Mouse (Mus musculus) neural tube, embryonic 13.5 days (tissue): ENCODE data around the gene Fam186b. TPM values are rescaled to one million over a fixed set of nuclear protein-coding genes. Genes with fewer than 3 reads are reported as not detected.
"Not testable (repeated sequence)": the region's sequence is repeated elsewhere in the genome, so short reads cannot be mapped to it uniquely, and the experiment has no call there.

Experiments
- ATAC-seq: fragments of 200-750 bp; cut with Nextera tagmentation; 2 replicates; pipeline ENCODE4 v1.8.0; 2017; ENCODE audit warnings: low read depth, mild to moderate bottlenecking, moderate TSS enrichment, moderate library complexity
- H3K27ac ChIP-seq: fragments of 300-500 bp; sonication (generic); replicated peaks from 2 replicates; pipeline ENCODE4 v1.5.1; 2015; ENCODE audit warnings: moderate library complexity, mild to moderate bottlenecking, inconsistent platforms
- H3K27me3 ChIP-seq: fragments of 300-500 bp; sonication (generic); 2 replicates; pipeline ENCODE4 v1.6.1; 2015; ENCODE audit warnings: mild to moderate bottlenecking, inconsistent platforms
- H3K36me3 ChIP-seq: fragments of 300-500 bp; sonication (generic); 2 replicates; pipeline ENCODE4 v1.6.1; 2015; ENCODE audit warnings: mild to moderate bottlenecking, inconsistent platforms
- H3K4me1 ChIP-seq: fragments of 300-500 bp; sonication (generic); replicated peaks from 2 replicates; pipeline ENCODE4 v1.6.1; 2015; ENCODE audit warnings: inconsistent platforms
- H3K4me2 ChIP-seq: fragments of 300-500 bp; sonication (generic); 2 replicates; pipeline ENCODE4 v1.6.1; 2015; ENCODE audit warnings: inconsistent platforms, mild to moderate bottlenecking, moderate library complexity
- H3K4me3 ChIP-seq: fragments of 300-500 bp; sonication (generic); 2 replicates; pipeline ENCODE4 v1.5.1; 2015; ENCODE audit warnings: mild to moderate bottlenecking, inconsistent platforms
- H3K9ac ChIP-seq: fragments of 300-500 bp; sonication (generic); 2 replicates; pipeline ENCODE4 v1.6.1; 2015; ENCODE audit warnings: moderate library complexity, mild to moderate bottlenecking, inconsistent platforms
- H3K9me3 ChIP-seq: fragments of 300-500 bp; sonication (generic); 2 replicates; pipeline ENCODE4 v1.6.1; 2016; ENCODE audit warnings: inconsistent platforms
- WGBS: fragments of 180-500 bp; shearing (Covaris S2); methylation state at CpG from one replicate; pipeline ENCODE4 v1.1.7; 2015; 5-methylcytosine and 5-hydroxymethylcytosine counted together
- polyA plus RNA-seq: library from polyadenylated mRNA; unstranded; fragments of >200 nt; fragmentation: Nextera tagmentation; extraction: Ambion mirVana; gene quantifications from 2 replicates; pipeline ENCODE4 v1.2.1, GENCODE M21; 2015

The Fam186b gene
- polyA plus RNA-seq, 1 experiment from 2014 or later = 0.54 TPM

DNA sequence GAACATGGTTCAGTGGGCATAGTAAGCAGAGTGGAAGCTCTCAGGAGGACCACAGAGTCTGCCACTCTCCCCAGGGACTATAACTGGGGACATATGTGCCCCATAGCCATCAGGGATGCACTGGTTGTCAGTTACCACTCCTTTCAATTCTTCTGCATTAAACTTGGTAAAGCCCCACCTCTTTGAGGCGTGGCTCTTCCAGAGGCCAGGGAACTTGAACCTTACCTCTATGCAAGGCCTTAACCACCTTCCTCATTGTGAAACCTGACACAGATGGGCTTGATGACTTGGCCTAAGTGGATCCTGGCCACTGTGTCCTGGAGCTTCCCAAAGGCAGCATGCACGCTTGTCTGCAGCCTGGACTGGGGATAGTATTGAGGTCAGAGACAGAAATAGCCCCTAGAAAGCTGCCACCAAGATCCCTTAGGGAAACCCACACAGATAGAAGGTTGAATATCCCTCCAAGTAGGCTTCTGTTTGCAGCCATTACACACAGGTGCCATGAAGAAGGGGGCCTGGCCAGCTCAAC, 41.1 kb downstream of the Fam186b start:
- no peak overlapping the region for H3K4me2 ChIP-seq
- no peaks in the 10 kb centered on the region for H3K9me3 ChIP-seq
- peaks cover 23% of the 10 kb centered on the region for H3K4me1 ChIP-seq
- ATAC-seq = no peak
- peaks cover 3% of the 10 kb centered on the region; the same call in 1 of the 2 replicates for H3K27me3 ChIP-seq
- H3K4me3 ChIP-seq = no peak overlapping the region
- no peak overlapping the region for H3K9ac ChIP-seq
- H3K27ac ChIP-seq = no peak overlapping the region
- WGBS = 82% methylated on average over 2 of the region's 2 CpGs
- H3K36me3 ChIP-seq = peaks cover 2% of the 10 kb centered on the region; the same call in 1 of the 2 replicates

DNA sequence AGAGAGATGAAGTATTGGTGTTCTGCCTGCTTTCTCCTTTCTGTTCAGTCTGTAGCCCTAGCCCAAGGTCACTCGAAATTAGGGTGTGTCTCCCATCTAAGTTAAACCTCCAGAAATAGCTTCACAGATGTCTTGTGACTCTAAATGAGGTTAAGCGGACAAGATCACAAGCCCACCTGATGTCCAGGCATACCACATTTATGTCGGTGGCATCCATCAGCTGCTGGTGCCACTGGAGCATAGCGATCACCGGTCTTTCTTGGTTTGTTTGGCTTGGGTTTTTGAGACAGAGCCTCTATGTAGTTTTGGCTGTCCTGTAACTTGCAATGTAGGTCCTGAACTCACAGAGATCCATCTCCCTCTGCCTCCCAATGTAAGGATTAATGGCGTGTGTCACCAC, 41.9 kb downstream of the Fam186b start:
- H3K9ac ChIP-seq = no peak overlapping the region
- H3K27me3 ChIP-seq = peaks cover 3% of the 10 kb centered on the region; the same call in 1 of the 2 replicates
- peaks cover 10% of the 10 kb centered on the region; the same call in 1 of the 2 replicates for H3K36me3 ChIP-seq
- H3K4me3 ChIP-seq = no peak overlapping the region
- ATAC-seq = no peak
- no peak overlapping the region for H3K27ac ChIP-seq
- H3K4me1 ChIP-seq = peaks cover 23% of the 10 kb centered on the region
- no peaks in the 10 kb centered on the region for H3K9me3 ChIP-seq
- no peak overlapping the region for H3K4me2 ChIP-seq
- WGBS = 98% methylated on average over 6 of the region's 6 CpGs

DNA sequence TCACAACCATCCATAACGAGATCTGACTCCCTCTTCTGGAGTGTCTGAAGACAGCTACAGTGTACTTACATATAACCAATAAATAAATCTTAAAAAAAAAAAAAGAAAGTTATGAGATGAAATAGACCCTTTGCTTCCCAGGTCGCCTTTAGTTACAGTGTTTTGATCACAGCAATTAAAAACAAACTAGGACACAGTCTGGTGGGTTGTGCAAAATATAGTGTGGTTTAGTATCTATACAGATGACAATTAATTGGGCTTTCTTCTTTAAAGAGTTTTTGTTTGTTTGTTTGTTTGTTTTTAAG, 42.6 kb downstream of the Fam186b start:
- not testable (repeated sequence) for H3K27me3 ChIP-seq, H3K9me3 ChIP-seq, H3K9ac ChIP-seq, ATAC-seq, H3K27ac ChIP-seq
- Histone ChIP-seq H3K4me3 (peak overlapping the region; percentile 56; the same call in 1 of the 2 replicates), H3K36me3 (peaks cover 16% of the 10 kb centered on the region), H3K4me2 (peak overlapping the region; percentile 84), H3K4me1 (peaks cover 23% of the 10 kb centered on the region)
- WGBS = 54% methylated on average over 2 of the region's 2 CpGs

GRCm38 (mm10) chr15:99252381-99253174, 43.1 kb downstream of the Fam186b start:
- WGBS = 5% methylated on average over 22 of the region's 22 CpGs
- Histone ChIP-seq H3K36me3 (peaks cover 22% of the 10 kb centered on the region), H3K9ac (peak overlapping the region; percentile 80), H3K27ac (peak overlapping the region; percentile 92), H3K4me3 (peak overlapping the region; percentile 56), H3K4me1 (peaks cover 23% of the 10 kb centered on the region), H3K9me3 (no peaks in the 10 kb centered on the region), H3K27me3 (peaks cover 3% of the 10 kb centered on the region; the same call in 1 of the 2 replicates), H3K4me2 (peak overlapping the region; percentile 84)
- peak; percentile 55 for ATAC-seq

DNA sequence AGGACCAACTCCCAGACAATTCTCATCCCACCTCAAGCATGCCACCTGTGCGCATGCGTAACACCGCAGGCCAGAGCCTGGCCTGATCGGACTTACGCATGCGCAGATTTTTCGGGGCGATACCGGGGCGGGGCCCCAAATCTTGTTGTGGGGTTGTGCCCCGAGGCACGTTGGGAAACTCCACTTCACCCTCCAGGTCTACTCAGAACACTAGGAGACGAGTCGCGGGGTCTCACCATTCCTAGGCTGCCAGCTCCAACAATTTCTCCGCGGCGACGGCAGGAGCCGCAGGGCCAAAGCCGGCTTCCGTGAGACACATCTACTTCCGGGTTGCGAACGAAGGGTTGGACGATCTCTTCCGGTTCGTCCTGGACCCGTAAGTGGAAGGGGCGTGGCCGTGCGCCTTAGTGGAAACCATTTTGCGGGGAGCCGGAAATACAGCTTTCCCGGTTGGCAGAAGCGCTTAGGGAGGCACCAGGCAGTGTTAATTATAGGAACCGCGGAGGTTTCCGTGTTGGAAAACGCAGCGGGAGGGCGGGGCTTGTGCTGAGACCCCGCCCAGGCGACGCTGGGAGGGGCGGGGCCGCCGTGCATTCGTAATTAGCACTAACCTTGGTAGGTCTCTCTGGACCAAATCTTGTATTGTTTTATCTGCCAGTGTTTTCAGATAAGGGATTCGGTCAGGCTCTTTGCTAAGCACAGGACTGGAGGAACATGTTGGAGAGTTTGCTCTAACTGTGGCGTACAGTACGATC, 43.9 kb downstream of the Fam186b start, which contains the start of gene Mcrs1:
TSS of gene Mcrs1 (minus strand) at position 336 of the 755 bp plus-strand sequence.
- peak within 1 kb of the TSS; percentile 56 for H3K4me3 ChIP-seq
- WGBS = under 1% methylated on average over 52 of the region's 52 CpGs

GRCm38 (mm10) chr15:99251111-99251510, 44.6 kb downstream of the Fam186b start:
- not testable (repeated sequence) for H3K9me3 ChIP-seq, H3K27me3 ChIP-seq, ATAC-seq
- H3K4me2 ChIP-seq = peak overlapping the region; percentile 84
- H3K36me3 ChIP-seq = peaks cover 36% of the 10 kb centered on the region
- peak overlapping the region; percentile 56 for H3K4me3 ChIP-seq
- peak overlapping the region; percentile 23; the same call in 1 of the 2 replicates for H3K27ac ChIP-seq
- WGBS = 1% methylated on average over 14 of the region's 15 CpGs
- H3K4me1 ChIP-seq = peaks cover 23% of the 10 kb centered on the region
- peak overlapping the region; percentile 80 for H3K9ac ChIP-seq

More for the DNA sequence above, 43.9 kb downstream of the Fam186b start, which contains the start of gene Mcrs1:
- H3K27me3 ChIP-seq = peaks cover 3% of the 10 kb centered on the region; the same call in 1 of the 2 replicates
- peaks cover 30% of the 10 kb centered on the region for H3K36me3 ChIP-seq
- peaks cover 23% of the 10 kb centered on the region for H3K4me1 ChIP-seq
- no peaks in the 10 kb centered on the region for H3K9me3 ChIP-seq
- ATAC-seq = peak; percentile 91
- H3K4me2 ChIP-seq = peak within 1 kb of the TSS; percentile 84
- H3K27ac ChIP-seq = peak within 1 kb of the TSS; percentile 92
- H3K9ac ChIP-seq = peak within 1 kb of the TSS; percentile 80

GRCm38 (mm10) chr15:99249938-99250337, 45.8 kb downstream of the Fam186b start:
- H3K9me3 ChIP-seq = no peaks in the 10 kb centered on the region
- no peaks in the 10 kb centered on the region for H3K27me3 ChIP-seq
- H3K9ac ChIP-seq = no peak overlapping the region
- no peak overlapping the region for H3K27ac ChIP-seq
- H3K4me1 ChIP-seq = peaks cover 23% of the 10 kb centered on the region
- 91% methylated on average over 11 of the region's 11 CpGs for WGBS
- no peak overlapping the region for H3K4me2 ChIP-seq
- H3K36me3 ChIP-seq = peaks cover 48% of the 10 kb centered on the region
- no peak overlapping the region for H3K4me3 ChIP-seq
- no peak for ATAC-seq

GRCm38 (mm10) chr15:99248972-99249371, 46.7 kb downstream of the Fam186b start:
- ATAC-seq = no peak
- peaks cover 58% of the 10 kb centered on the region for H3K36me3 ChIP-seq
- H3K27ac ChIP-seq = no peak overlapping the region
- H3K27me3 ChIP-seq = no peaks in the 10 kb centered on the region
- H3K4me3 ChIP-seq = no peak overlapping the region
- no peak overlapping the region for H3K4me2 ChIP-seq
- H3K9ac ChIP-seq = no peak overlapping the region
- WGBS = 87% methylated on average over 9 of the region's 9 CpGs
- no peaks in the 10 kb centered on the region for H3K9me3 ChIP-seq
- H3K4me1 ChIP-seq = peaks cover 23% of the 10 kb centered on the region

GRCm38 (mm10) chr15:99246736-99247135, 49.0 kb downstream of the Fam186b start:
- 91% methylated on average over 6 of the region's 6 CpGs for WGBS
- ATAC-seq, H3K9ac ChIP-seq, H3K27ac ChIP-seq, H3K27me3 ChIP-seq, H3K4me3 ChIP-seq, H3K9me3 ChIP-seq, H3K4me2 ChIP-seq: not testable (repeated sequence)
- H3K36me3 ChIP-seq = peaks cover 77% of the 10 kb centered on the region
- peaks cover 11% of the 10 kb centered on the region for H3K4me1 ChIP-seq

DNA sequence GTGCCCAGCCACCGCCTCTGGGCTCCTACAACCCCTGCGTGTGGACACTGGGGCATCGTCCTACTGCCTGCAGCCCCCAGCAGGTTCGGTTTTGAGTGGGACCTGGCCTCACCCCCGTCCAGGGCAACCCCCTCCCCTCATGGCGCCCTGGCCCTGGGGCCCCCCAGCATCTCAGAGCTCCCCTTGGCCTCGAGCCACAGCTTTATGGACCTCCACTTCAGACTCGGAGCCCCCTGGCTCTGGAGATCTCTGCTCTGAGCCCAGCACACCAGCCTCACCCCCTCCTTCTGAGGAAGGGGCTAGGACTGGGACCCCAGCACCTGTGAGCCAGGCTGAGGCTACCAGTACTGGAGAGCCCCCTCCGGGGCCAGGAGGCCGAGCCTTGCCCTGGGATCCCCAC, 53.6 kb downstream of the Fam186b start:
- ATAC-seq = 0 out of 2 replicates have a peak, but pooled peaks have one; percentile 19
- Histone ChIP-seq H3K4me2 (no peak overlapping the region), H3K4me3 (no peak overlapping the region), H3K9me3 (no peaks in the 10 kb centered on the region), H3K36me3 (peaks cover 66% of the 10 kb centered on the region), H3K27me3 (no peaks in the 10 kb centered on the region), H3K27ac (no peak overlapping the region), H3K9ac (no peak overlapping the region), H3K4me1 (no peaks in the 10 kb centered on the region)
- 94% methylated on average over 10 of the region's 10 CpGs for WGBS

DNA sequence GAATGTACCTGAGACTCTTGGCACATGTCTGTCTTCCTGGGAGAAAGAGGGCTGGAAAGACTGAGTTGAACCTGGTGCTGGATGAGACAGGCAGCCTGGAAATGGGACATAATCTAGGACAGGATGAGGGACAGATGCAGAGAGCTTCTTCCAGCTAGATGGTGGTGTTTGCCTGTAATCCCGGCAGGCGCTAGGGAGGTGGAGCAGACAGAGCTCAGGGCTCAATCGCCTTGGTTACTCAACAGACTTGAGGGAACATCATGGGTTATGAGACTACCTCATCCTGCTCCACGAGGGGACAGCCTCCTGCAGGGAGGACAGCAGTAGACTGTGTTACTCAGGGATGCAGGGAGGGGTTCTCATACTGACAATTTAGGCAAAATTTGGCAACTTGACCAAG, 54.4 kb downstream of the Fam186b start:
- 79% methylated on average over 4 of the region's 4 CpGs for WGBS
- no peaks in the 10 kb centered on the region for H3K27me3 ChIP-seq
- H3K4me2 ChIP-seq = no peak overlapping the region
- no peak overlapping the region for H3K9ac ChIP-seq
- H3K36me3 ChIP-seq = peaks cover 58% of the 10 kb centered on the region
- H3K27ac ChIP-seq = no peak overlapping the region
- ATAC-seq = no peak
- H3K4me1 ChIP-seq = no peaks in the 10 kb centered on the region
- H3K4me3 ChIP-seq = no peak overlapping the region
- no peaks in the 10 kb centered on the region for H3K9me3 ChIP-seq

DNA sequence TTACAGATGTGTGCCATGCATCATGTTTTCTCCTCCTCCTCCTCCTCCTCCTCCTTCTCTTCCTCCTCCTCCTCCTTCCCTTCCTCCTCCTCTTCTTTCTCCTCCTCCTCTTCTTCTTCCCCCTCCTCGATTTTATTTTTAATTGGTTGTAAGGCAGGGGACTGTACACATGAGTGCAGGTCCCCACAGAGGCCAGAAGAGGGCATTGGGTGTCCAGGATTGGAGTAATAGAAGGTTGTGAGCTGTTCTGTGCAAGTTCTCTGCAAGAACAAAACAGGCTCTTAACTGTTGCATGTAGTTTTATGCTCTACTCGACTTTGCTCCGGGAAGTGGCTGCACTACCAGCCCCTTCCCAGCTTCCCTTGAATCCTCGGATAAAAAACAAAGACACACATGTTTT, 55.6 kb downstream of the Fam186b start:
- Histone ChIP-seq H3K4me1 (no peaks in the 10 kb centered on the region), H3K9ac (no peak overlapping the region), H3K4me2 (no peak overlapping the region), H3K27me3 (no peaks in the 10 kb centered on the region), H3K4me3 (no peak overlapping the region), H3K36me3 (peaks cover 47% of the 10 kb centered on the region), H3K27ac (no peak overlapping the region), H3K9me3 (no peaks in the 10 kb centered on the region)
- no peak for ATAC-seq
- WGBS = 72% methylated on average over 4 of the region's 4 CpGs
